Mouse (Mus musculus) layer of hippocampus, postnatal 14 days (tissue): ENCODE data around the gene Manba. TPM values are rescaled to one million over a fixed set of nuclear protein-coding genes. Genes with fewer than 3 reads are reported as not detected.

ENCODE experiments used
- DNase-seq, 2 experiments: peaks; one replicate each; pipeline ENCODE4 v3.0.0; 2021 to 2022; ENCODE audit warnings: low spot score in 2 of 2, mixed read lengths in 1 of 2
- total RNA-seq, 2 experiments: library from RNA; stranded (reverse); gene quantifications; 2 replicates each; pipeline ENCODE4 v1.2.3; 2021

Gene Manba
- total RNA-seq, 2 experiments from 2014 or later = 6.4 to 11.1 TPM

DNA sequence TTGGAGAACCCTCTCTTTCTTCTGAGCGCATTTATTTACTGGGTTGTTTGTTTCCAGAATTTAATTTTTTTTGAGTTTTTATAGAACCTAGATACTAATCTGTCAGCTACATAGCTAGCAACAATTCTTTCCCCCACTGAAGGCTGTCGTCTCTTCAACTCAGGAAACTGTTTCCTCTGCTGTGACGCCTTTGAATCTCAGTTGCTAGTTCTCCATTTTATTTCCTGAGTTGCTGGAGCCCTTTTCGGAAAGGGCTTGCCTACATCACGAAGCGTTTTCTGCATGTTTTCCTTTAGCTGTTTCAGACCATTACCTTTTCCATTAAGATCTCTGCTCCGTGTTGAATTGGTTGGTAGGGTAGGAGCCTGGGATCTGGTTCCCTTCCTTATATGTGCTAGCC, 131.3 kb downstream of the Manba start:
- no peak for DNase-seq

Other genes with a start within 250 kb of the Manba start
- gene Bdh2, start 204.4 kb upstream of the Manba start, total RNA-seq = 1 to 10 TPM; 2.3 to 3.8 TPM
- gene Slc9b2, start 177.9 kb upstream of the Manba start, total RNA-seq = 1 to 10 TPM; 3.1 to 4.0 TPM
- under 1 TPM; 0.16 to 0.43 TPM for gene Slc9b1, start 137.6 kb upstream of the Manba start, total RNA-seq
- 10 to 100 TPM; 34.5 to 38.2 TPM for gene Cisd2, start 61.7 kb upstream of the Manba start, total RNA-seq
- gene Ube2d3, start 47.5 kb upstream of the Manba start, total RNA-seq = 100 to 1,000 TPM; 246 to 248 TPM
- gene Nfkb1, start 205.9 kb downstream of the Manba start, total RNA-seq = 10 to 100 TPM; 23.0 to 23.2 TPM